Mouse (Mus musculus) myocyte (in vitro differentiated cells): ENCODE data around the gene Ubac2.

Experiments
- E2F4 ChIP-seq: IDR thresholded peaks from one replicate; pipeline ENCODE4 v1.6.1; 2011; ENCODE audit warnings: mild to moderate bottlenecking, control low read depth, moderate library complexity; ENCODE audit not compliant: insufficient read depth
- MAX ChIP-seq: IDR thresholded peaks from one replicate; pipeline ENCODE4 v1.6.1; 2011; ENCODE audit warnings: low read depth, mild to moderate bottlenecking, control low read depth
- MYOD1 ChIP-seq, 3 experiments: IDR thresholded peaks; one replicate each; pipeline ENCODE4 v1.6.1; 2011; ENCODE audit warnings: control low read depth in 2 of 3, low read depth in 2 of 3, mild to moderate bottlenecking in 2 of 3, moderate library complexity in 1 of 3; ENCODE audit not compliant: insufficient read length in 2 of 3, control insufficient read depth in 1 of 3
- MYOG ChIP-seq, 3 experiments: IDR thresholded peaks; one replicate each; pipeline ENCODE4 v1.6.1; 2011; ENCODE audit warnings: control low read depth in 2 of 3, low read depth in 2 of 3, mild to moderate bottlenecking in 2 of 3; ENCODE audit not compliant: insufficient read length in 2 of 3, control insufficient read depth in 1 of 3, insufficient read depth in 1 of 3
- POLR2A ChIP-seq: IDR thresholded peaks from one replicate; pipeline ENCODE4 v1.6.1; 2011; ENCODE audit warnings: low read depth, mild to moderate bottlenecking, control low read depth, moderate library complexity; ENCODE audit not compliant: insufficient read length
- SRF ChIP-seq: IDR thresholded peaks from one replicate; pipeline ENCODE4 v1.6.1; 2011; ENCODE audit warnings: low read depth; ENCODE audit not compliant: control insufficient read depth, insufficient read length
- TCF12 ChIP-seq: IDR thresholded peaks from one replicate; pipeline ENCODE4 v1.6.1; 2011; ENCODE audit warnings: mild to moderate bottlenecking, control low read depth; ENCODE audit not compliant: poor library complexity, insufficient read depth, severe bottlenecking
- TCF3 ChIP-seq: IDR thresholded peaks from one replicate; pipeline ENCODE4 v1.6.1; 2011; ENCODE audit warnings: low read depth, control low read depth; ENCODE audit not compliant: insufficient read length
- USF1 ChIP-seq: IDR thresholded peaks from one replicate; pipeline ENCODE4 v1.6.1; 2011; ENCODE audit warnings: low read depth, mild to moderate bottlenecking, control low read depth, moderate library complexity

DNA sequence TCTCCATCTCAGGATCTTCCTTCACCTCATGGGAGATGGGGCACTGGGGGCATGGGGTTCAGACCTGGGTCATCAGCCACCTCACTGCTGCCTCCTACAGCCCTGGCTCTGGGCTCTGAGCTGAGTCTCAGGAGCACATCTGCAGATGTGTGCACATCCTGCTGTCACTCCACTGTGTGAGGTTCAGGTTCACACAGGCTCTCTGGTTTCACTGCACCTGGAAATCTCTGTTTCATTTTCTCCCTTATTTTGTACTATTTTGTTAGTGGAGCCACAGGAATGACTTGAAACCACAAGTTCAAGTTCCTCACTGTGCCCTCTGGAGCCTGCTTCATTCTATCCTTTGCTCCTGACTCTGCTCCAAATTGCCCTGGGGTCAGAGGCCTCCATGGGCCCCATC is 113.5 kb downstream of the Ubac2 start:
- TF ChIP-seq USF1 (no peak), MAX (no peak), POLR2A (no peak), TCF12 (no peak), E2F4 (no peak), TCF3 (no peak), MYOG (IDR thresholded peaks at IDR 0.05; ENCODE audit: control insufficient read depth in 1 of 3, insufficient read depth in 1 of 3, insufficient read length in 2 of 3, low read depth in 2 of 3) (no peak), MYOD1 (IDR thresholded peaks at IDR 0.05; ENCODE audit: control insufficient read depth in 1 of 3, insufficient read length in 2 of 3, low read depth in 2 of 3) (no peak), SRF (no peak)
